Mouse (Mus musculus) testis, adult 2 months (tissue): Measurements from ENCODE around the gene Grhpr. TPM values are rescaled to one million over a fixed set of nuclear protein-coding genes. Genes with fewer than 3 reads are reported as not detected.

Source experiments
- H3K27ac ChIP-seq: fragments of 200-500 bp; 2 replicates; pipeline ENCODE4 v1.5.1; 2012; ENCODE audit warnings: low read depth, low read length; ENCODE audit not compliant: control insufficient read depth, insufficient read depth
- H3K27me3 ChIP-seq: fragments of 200-500 bp; 2 replicates; pipeline ENCODE4 v1.6.1; 2012; ENCODE audit warnings: mild to moderate bottlenecking, low read length, moderate library complexity; ENCODE audit not compliant: control insufficient read depth, insufficient read depth
- H3K36me3 ChIP-seq: fragments of 200-500 bp; 2 replicates; pipeline ENCODE4 v1.6.1; 2012; ENCODE audit warnings: mild to moderate bottlenecking, low read length; ENCODE audit not compliant: control insufficient read depth, insufficient read depth
- H3K4me1 ChIP-seq: fragments of 200-500 bp; 2 replicates; pipeline ENCODE4 v1.6.1; 2012; ENCODE audit warnings: low read length; ENCODE audit not compliant: control insufficient read depth, insufficient read depth
- H3K4me3 ChIP-seq: fragments of 200-500 bp; 2 replicates; pipeline ENCODE4 v1.5.1; 2012; ENCODE audit warnings: low read depth, mild to moderate bottlenecking, low read length, moderate library complexity, mixed read lengths; ENCODE audit not compliant: control insufficient read depth
- CTCF ChIP-seq: fragments of 200-500 bp; IDR thresholded peaks from 2 replicates; pipeline ENCODE4 v1.5.1; 2012; ENCODE audit warnings: low read depth, mild to moderate bottlenecking, inconsistent platforms, low read length, moderate library complexity; ENCODE audit not compliant: control insufficient read depth, insufficient read depth, insufficient replicate concordance
- POLR2A ChIP-seq: fragments of 200-500 bp; IDR thresholded peaks from 2 replicates; pipeline ENCODE4 v1.6.1; 2012; ENCODE audit warnings: low read depth, mild to moderate bottlenecking, inconsistent platforms, low read length, moderate library complexity; ENCODE audit not compliant: control insufficient read depth
- polyA plus RNA-seq: library from polyadenylated mRNA; depleted of rRNA; stranded (reverse); fragments of >200 nt; gene quantifications from 2 replicates; pipeline ENCODE4 v1.2.3, GENCODE M21; 2012; rRNA removed

Gene Grhpr
- polyA plus RNA-seq: 12.6 and 13.1 TPM in 2 replicates

DNA sequence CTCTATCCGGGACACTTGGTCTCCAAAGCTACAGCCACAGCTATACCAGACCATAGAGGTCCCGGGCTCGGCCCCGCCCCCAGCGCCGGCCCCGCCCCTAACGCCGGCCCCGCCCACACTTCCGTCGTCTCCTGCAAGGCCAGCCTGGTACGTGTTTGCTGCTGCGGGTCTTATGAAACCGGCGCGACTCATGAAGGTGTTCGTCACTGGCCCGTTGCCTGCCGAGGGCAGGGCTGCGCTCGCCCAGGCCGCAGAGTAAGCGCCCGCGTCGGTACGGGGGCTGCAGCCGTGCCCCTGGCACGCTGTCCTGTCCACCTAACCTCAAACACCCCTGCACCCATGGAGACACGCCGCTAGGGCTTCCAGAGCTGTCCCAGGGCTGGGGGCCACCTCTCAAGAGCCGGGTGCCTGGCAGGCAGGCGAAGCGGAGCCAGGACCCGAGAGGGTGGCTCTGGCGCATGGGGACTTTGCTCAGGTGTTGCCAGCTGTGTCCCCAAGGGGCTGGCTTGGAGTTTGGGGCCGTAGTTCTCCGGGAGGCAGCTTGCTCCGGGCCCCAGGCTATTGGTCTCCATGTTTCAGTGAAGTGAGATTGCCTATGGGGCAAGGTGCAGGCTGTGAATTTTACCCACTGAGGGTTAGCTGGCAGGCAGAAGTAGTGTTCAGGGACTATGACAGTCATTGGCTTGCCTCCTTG, at the start of gene Grhpr:
Gene Grhpr, plus strand, starts transcription at position 116 of the 694 bp plus-strand sequence.
- no peak for TF ChIP-seq CTCF
- peak; percentile 59; the same call in 1 of the 2 replicates for TF ChIP-seq POLR2A
- Histone ChIP-seq H3K27ac (peak within 1 kb of the TSS; percentile 80), H3K4me1 (peaks cover 19% of the 10 kb centered on the region), H3K4me3 (peak within 1 kb of the TSS; percentile 95), H3K27me3 (no peaks in the 10 kb centered on the region), H3K36me3 (no peaks in the 10 kb centered on the region)

DNA sequence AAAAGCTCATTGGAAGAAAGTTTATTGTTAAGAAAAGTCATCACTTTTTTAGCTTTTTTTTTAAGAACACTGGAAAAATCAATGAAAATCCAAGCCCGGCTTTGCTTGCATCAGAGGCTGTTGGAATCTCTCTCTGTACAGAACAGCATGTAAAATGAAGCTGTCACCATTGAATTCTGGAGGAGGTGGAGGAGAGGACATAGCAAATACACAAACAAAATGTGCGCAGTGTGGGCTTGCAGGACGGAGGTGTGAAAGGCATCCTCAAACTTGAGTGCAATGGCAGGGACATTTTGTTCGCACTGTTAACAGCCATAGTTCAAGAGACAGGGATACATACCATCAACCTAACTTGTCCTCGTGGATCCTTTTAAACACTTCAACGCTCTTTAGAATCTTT, 49.5 kb upstream of the Grhpr start:
- Histone ChIP-seq H3K4me1 (no peaks in the 10 kb centered on the region), H3K4me3 (no peak overlapping the region), H3K36me3 (peaks cover 2% of the 10 kb centered on the region), H3K27ac (no peak overlapping the region), H3K27me3 (no peaks in the 10 kb centered on the region)
- no peak for TF ChIP-seq CTCF
- TF ChIP-seq POLR2A: no peak

DNA sequence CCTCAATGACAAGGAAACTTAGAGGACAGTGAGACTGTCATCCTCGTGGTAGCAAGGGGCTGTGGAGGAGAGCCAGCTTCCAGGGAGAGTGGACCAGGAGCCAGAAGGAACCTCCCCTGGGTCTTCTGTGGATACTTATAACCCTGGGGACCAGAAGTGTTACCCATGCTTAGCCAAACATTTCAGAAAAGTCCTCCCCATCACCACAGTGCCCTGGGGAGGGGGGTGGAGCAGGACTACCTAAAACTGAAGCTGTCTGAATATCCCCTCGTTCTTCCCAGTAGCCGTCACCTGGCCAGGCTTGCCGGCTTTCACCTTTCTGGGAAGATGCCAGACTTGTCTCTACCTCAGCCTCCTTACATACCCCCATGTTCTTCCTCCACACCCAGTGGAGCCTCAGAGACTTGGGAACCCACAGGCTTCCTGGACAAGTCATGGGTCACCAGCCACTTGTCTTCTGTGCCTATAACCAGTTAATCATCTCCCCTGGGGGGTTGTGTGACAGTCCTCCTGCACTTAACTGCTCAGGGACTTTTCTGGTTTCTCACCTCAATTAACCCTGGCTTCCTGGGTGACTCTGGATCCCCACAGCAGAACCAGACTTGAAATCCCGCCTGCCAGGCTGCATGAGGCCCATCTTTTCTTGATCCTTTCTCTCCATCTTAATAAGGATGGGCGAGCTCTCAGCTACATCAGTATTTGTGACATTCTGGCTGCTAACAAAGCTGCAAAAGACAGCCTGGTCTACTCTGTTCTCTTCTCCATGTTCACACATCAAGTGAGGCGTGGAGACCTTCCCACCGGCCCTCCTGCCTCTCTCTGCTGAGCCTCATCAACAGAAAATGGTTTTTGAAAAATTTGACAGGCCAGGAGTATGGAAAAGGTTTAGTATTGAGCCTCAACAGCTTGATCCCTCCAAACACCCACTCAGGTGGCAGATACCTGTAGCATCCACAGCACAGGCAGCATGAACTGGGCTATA, 42.5 kb upstream of the Grhpr start:
- H3K27me3 ChIP-seq: no peaks in the 10 kb centered on the region
- H3K4me1 ChIP-seq: no peaks in the 10 kb centered on the region
- H3K36me3 ChIP-seq: no peaks in the 10 kb centered on the region
- no peak overlapping the region for H3K27ac ChIP-seq
- no peak overlapping the region for H3K4me3 ChIP-seq
- TF ChIP-seq POLR2A (no peak), CTCF (no peak)

DNA sequence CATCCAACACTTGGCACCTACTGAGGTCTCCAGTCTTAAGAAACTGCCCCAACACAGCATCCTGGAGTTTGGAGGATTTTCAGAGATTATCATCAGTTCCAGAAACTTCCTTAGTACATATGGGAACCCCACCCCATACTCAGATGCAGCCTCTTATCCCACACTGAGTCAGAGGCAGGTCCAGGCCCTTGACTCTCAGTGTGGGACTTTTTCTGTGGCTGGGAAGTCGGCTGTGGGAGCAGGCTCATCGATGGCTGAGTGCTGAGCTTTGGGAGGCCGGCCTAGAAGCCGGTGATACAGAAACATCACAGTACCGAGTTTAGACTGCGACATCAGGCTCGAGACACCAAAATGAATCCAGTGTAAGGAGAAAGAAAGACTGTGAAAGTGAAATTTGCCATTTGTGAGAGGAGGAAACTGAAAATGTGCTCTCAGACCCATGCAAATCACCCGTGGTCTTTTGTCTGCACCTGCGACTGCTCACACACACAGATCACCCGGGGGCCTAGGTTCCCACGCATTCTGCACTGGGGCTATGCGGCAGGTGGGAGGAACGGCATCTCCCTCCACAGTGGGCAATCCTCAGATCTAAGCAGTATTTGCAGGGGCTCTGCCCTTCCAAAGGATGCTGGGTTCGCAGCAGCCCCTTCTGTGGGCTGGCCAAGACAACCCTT, 41.5 kb upstream of the Grhpr start:
- Histone ChIP-seq H3K36me3 (no peaks in the 10 kb centered on the region), H3K27ac (no peak overlapping the region), H3K4me3 (no peak overlapping the region), H3K4me1 (no peaks in the 10 kb centered on the region), H3K27me3 (no peaks in the 10 kb centered on the region)
- TF ChIP-seq POLR2A (no peak), CTCF (no peak)

DNA sequence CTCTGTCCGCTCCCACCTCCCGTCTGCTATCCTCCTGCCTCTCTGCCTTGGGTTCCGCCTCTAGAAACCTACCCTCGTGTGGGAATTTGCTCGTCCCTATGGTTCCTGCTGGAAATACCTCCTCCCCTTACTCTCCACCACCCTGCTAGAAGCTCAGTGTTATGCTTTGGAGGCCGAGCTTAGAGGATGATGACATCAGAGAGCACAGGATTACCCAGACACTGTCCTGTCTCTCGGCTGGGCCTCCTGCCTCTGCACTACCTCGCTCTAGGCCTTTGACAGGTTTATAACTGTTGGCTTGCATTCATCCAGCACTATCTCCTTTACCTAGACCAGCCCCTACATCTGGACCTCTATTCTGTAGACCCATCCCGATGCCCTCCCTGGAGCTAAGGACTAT, 40.9 kb upstream of the Grhpr start:
- H3K36me3 ChIP-seq: no peaks in the 10 kb centered on the region
- no peaks in the 10 kb centered on the region for H3K27me3 ChIP-seq
- H3K27ac ChIP-seq: no peak overlapping the region
- H3K4me1 ChIP-seq: no peaks in the 10 kb centered on the region
- H3K4me3 ChIP-seq: no peak overlapping the region
- TF ChIP-seq POLR2A (no peak), CTCF (no peak)

DNA sequence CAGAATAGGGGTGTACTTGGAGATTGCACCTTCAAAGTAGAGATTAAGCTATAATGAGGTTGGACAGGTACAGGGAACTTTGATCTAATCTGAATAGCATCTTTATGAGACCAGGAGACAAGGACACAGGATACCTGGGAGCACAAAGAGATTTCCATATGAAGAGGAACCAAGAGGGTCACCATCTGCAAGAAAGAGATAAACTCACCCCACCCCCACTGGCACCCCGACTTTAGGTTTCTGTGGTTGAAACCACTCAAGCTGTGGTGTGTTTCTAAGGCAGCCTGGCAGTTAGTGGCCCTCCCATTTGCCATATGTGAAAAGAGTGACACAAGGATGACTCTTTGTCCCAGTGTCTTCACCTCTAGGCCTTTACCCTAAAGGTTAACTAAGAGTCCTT, 39.0 kb upstream of the Grhpr start:
- TF ChIP-seq CTCF: no peak
- no peak for TF ChIP-seq POLR2A
- Histone ChIP-seq H3K27me3 (no peaks in the 10 kb centered on the region), H3K27ac (no peak overlapping the region), H3K4me3 (no peak overlapping the region), H3K36me3 (no peaks in the 10 kb centered on the region), H3K4me1 (no peaks in the 10 kb centered on the region)

DNA sequence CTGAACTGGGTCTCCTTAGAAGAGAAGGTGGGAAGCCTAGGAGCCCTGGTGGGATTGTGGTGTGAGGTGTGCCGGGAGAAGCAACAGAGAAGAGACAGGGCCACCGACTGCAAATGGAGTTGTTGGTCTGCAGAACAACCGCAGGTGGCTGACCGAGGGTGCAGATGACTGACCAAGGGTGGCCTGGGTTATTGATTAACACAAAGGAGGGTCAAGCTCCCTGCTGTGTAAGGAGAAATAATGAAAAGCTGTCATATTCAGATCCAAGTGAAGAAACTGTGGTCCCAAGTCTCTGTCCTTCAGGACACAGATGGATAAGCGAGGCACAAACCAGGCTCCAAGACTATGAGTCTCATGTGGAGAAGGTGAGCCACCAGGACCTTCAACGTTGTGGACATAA, 37.7 kb upstream of the Grhpr start:
- no peak for TF ChIP-seq POLR2A
- TF ChIP-seq CTCF: no peak
- no peaks in the 10 kb centered on the region for H3K27me3 ChIP-seq
- H3K36me3 ChIP-seq: no peaks in the 10 kb centered on the region
- no peak overlapping the region for H3K27ac ChIP-seq
- H3K4me1 ChIP-seq: no peaks in the 10 kb centered on the region
- no peak overlapping the region for H3K4me3 ChIP-seq
